Mouse (Mus musculus): ENCODE data around the gene Rtn4r.

- TF ChIP-seq CTCF (IDR thresholded peaks at IDR 0.05) (no peak), EP300 (IDR thresholded peaks at IDR 0.05) (no peak)
These were observed 45.8 kb downstream of the Rtn4r start for GRCm38 (mm10) chr16:18173231-18173630.
